Comparison of ENCODE assay signal across 9 mouse cellular contexts in the genomic region with DNA sequence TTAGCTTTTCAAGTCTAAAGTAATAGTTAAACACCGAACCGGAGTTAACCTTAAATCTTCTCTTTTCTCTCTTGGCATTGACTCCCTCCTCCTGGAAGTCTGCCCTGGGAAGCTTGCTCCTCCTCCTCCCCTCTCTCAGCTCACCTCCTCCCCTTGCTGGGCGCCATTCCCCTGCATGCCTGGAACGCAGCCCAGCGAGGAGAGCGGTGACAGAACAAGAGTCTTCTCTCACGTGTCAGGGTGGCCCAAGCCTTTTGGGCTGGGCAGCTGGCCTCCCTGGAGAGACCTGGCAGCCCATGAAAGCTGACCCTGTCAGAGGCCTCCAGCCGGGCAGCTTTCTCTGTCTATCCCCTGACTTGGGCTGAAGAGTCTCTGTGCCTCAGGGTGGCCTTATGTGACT.
DNase-seq lines count a peak whose midpoint lies in the region; ATAC-seq and TF ChIP-seq lines count a peak whose summit lies in the region.
"Had no signal": no experiment of that assay in that cellular context is flagged by ENCODE, and none has a peak within 500 bp of the region (broad histone marks: within the 10 kb centered on the region; RNA-seq: fewer than 3 reads in every experiment).

No protein-coding gene starts in this region.

- no peak overlapping the region for H3K9ac ChIP-seq in intestine, embryonic 14.5 days (ENCODE audit: low read length)
- H3K9ac ChIP-seq in intestine, postnatal 0 days (ENCODE audit: low read depth, low read length): no peak overlapping the region
- H3K9ac ChIP-seq in kidney, embryonic 14.5 days (ENCODE audit: low read depth, low read length): no peak overlapping the region
- H3K9ac ChIP-seq in stomach, embryonic 14.5 days (replicated peaks; ENCODE audit: low read depth, low read length): no peak overlapping the region
- H3K9ac ChIP-seq: liver, embryonic 14.5 days had no signal

- no peak for TF ChIP-seq CTCF in intestine, postnatal 0 days (IDR thresholded peaks at IDR 0.05; ENCODE audit: low read depth)

- peak; percentile 20; the same call in 1 of the 2 replicates for ATAC-seq in intestine, embryonic 14.5 days (replicated peaks; ENCODE audit: low FRiP score, low TSS enrichment, low read depth)
- ATAC-seq in intestine, postnatal 0 days: no peak
- peak; percentile 78 for ATAC-seq in kidney, embryonic 14.5 days (ENCODE audit: low FRiP score, low TSS enrichment)
- ATAC-seq in stomach, embryonic 14.5 days (ENCODE audit: insufficient number of reproducible peaks, insufficient read depth, low FRiP score, low read depth): peak; percentile 65; the same call in 1 of the 2 replicates

- no peaks in the 10 kb centered on the region for H3K9me3 ChIP-seq in intestine, embryonic 14.5 days (ENCODE audit: control insufficient read depth, low read length)
- no peaks in the 10 kb centered on the region for H3K9me3 ChIP-seq in intestine, postnatal 0 days (ENCODE audit: control insufficient read depth)
- no peaks in the 10 kb centered on the region for H3K9me3 ChIP-seq in kidney, embryonic 14.5 days (ENCODE audit: control insufficient read depth, low read length)
- H3K9me3 ChIP-seq in stomach, embryonic 14.5 days (ENCODE audit: control insufficient read depth, low read depth, low read length): no peaks in the 10 kb centered on the region

- H3K27ac ChIP-seq in intestine, embryonic 14.5 days (ENCODE audit: low read depth): no peak overlapping the region
- no peak overlapping the region for H3K27ac ChIP-seq in intestine, postnatal 0 days (ENCODE audit: low read depth, low read length)
- H3K27ac ChIP-seq in kidney, embryonic 14.5 days (ENCODE audit: low read depth, low read length): peak overlapping the region; percentile 67; the same call in 1 of the 2 replicates
- peak overlapping the region; percentile 64; the same call in 1 of the 2 replicates for H3K27ac ChIP-seq in stomach, embryonic 14.5 days (ENCODE audit: low read length)
- H3K27ac ChIP-seq: liver, embryonic 14.5 days had no signal

- H3K27me3 ChIP-seq in intestine, embryonic 14.5 days (replicated peaks; ENCODE audit: control insufficient read depth, insufficient read depth, low read length): no peaks in the 10 kb centered on the region
- H3K27me3 ChIP-seq in intestine, postnatal 0 days (replicated peaks; ENCODE audit: control insufficient read depth, insufficient read depth, low read length): no peaks in the 10 kb centered on the region
- H3K27me3 ChIP-seq in kidney, embryonic 14.5 days (ENCODE audit: control insufficient read depth, insufficient read depth, low read length): no peaks in the 10 kb centered on the region
- no peaks in the 10 kb centered on the region for H3K27me3 ChIP-seq in stomach, embryonic 14.5 days (ENCODE audit: control insufficient read depth, insufficient read depth, low read length)

- peaks cover 21% of the 10 kb centered on the region for H3K4me1 ChIP-seq in intestine, embryonic 14.5 days (replicated peaks; ENCODE audit: control insufficient read depth, insufficient read depth, low read length)
- H3K4me1 ChIP-seq in intestine, postnatal 0 days (replicated peaks; ENCODE audit: control insufficient read depth, insufficient read depth, low read length): peaks cover 11% of the 10 kb centered on the region
- peaks cover 34% of the 10 kb centered on the region for H3K4me1 ChIP-seq in kidney, embryonic 14.5 days (ENCODE audit: control insufficient read depth, insufficient read depth, low read length)
- H3K4me1 ChIP-seq in stomach, embryonic 14.5 days (ENCODE audit: control insufficient read depth, insufficient read depth, low read length): peaks cover 23% of the 10 kb centered on the region; the same call in 1 of the 2 replicates

- no peak overlapping the region for H3K4me2 ChIP-seq in intestine, embryonic 14.5 days (ENCODE audit: low read length)
- no peak overlapping the region for H3K4me2 ChIP-seq in intestine, postnatal 0 days (replicated peaks; ENCODE audit: low read depth)
- no peak overlapping the region for H3K4me2 ChIP-seq in kidney, embryonic 14.5 days (replicated peaks; ENCODE audit: low read depth, low read length)
- no peak overlapping the region for H3K4me2 ChIP-seq in stomach, embryonic 14.5 days (replicated peaks; ENCODE audit: low read depth, low read length)

- H3K4me3 ChIP-seq in intestine, embryonic 14.5 days (ENCODE audit: low read depth, low read length): no peak overlapping the region
- no peak overlapping the region for H3K4me3 ChIP-seq in intestine, postnatal 0 days (ENCODE audit: low read depth, low read length)
- no peak overlapping the region for H3K4me3 ChIP-seq in kidney, embryonic 14.5 days (ENCODE audit: low read length)
- no peak overlapping the region for H3K4me3 ChIP-seq in stomach, embryonic 14.5 days (ENCODE audit: low read depth, low read length)

- H3K36me3 ChIP-seq in intestine, embryonic 14.5 days (ENCODE audit: control insufficient read depth, insufficient read depth, low read length): no peaks in the 10 kb centered on the region
- H3K36me3 ChIP-seq in intestine, postnatal 0 days (ENCODE audit: control insufficient read depth, insufficient read depth): no peaks in the 10 kb centered on the region
- H3K36me3 ChIP-seq in kidney, embryonic 14.5 days (ENCODE audit: control insufficient read depth, insufficient read depth, low read length): no peaks in the 10 kb centered on the region
- no peaks in the 10 kb centered on the region for H3K36me3 ChIP-seq in stomach, embryonic 14.5 days (ENCODE audit: control insufficient read depth, insufficient read depth, low read length)

- WGBS in intestine, embryonic 14.5 days: 23% methylated on average over 8 of the region's 8 CpGs
- WGBS in intestine, postnatal 0 days: 35% methylated on average over 8 of the region's 8 CpGs
- 18% methylated on average over 8 of the region's 8 CpGs for WGBS in kidney, embryonic 14.5 days
- WGBS in stomach, embryonic 14.5 days: 21% methylated on average over 8 of the region's 8 CpGs

- DNase-seq in intestine, embryonic 14.5 days (ENCODE audit: low spot score): peak; percentile 70
- DNase-seq in cerebellum, postnatal 10 days: peak; percentile 72 to 82
- peak; percentile 78 for DNase-seq in heart, adult 8-10 months (ENCODE audit: low spot score)
- DNase-seq in lung, postnatal 10 days: peak; percentile 86
- DNase-seq in natural killer cell, adult 2 months (ENCODE audit: low spot score in 2 of 2): no peak

Comparison
In these comparisons a context has a peak if more than half of its experiments do, and no peak if none do; other contexts are left out.
1. DNase-seq: peak in intestine, embryonic 14.5 days (single experiment), cerebellum, postnatal 10 days (2 of 2), heart, adult 8-10 months (single experiment) and lung, postnatal 10 days (single experiment); none in natural killer cell, adult 2 months (0 of 2).
2. H3K27ac ChIP-seq: peak in kidney, embryonic 14.5 days (single experiment) and stomach, embryonic 14.5 days (single experiment); none in intestine, embryonic 14.5 days (single experiment) and intestine, postnatal 0 days (single experiment).